Mouse (Mus musculus): ENCODE measurements around the gene Lgals7.
A peak's percentile ranks its signal among the peaks of the same experiment; 100 is the strongest.

Lgals7 gene

DNA sequence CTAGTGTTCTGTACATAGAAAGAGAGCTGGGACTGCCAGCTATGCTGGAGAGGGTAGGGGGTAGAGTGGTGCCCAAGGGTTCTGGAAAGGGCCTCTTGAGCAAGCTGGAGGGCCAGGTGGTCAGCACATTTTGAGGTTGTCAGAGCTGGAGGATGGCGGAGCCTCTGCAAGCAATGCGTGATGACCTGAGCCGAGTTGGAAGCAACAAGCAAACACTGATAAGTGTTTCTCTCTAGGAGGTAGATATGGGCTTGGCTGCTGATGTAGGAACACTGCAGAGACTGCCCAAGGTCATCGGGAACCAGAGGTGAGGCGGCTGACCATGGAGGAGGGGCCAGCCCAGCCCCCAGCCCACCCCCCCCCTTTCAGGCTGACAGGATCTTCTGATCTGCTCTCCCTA is 32.7 kb upstream of the Lgals7 start:
- DNase-seq (ENCODE audit: inconsistent ontology term): no peak

DNA sequence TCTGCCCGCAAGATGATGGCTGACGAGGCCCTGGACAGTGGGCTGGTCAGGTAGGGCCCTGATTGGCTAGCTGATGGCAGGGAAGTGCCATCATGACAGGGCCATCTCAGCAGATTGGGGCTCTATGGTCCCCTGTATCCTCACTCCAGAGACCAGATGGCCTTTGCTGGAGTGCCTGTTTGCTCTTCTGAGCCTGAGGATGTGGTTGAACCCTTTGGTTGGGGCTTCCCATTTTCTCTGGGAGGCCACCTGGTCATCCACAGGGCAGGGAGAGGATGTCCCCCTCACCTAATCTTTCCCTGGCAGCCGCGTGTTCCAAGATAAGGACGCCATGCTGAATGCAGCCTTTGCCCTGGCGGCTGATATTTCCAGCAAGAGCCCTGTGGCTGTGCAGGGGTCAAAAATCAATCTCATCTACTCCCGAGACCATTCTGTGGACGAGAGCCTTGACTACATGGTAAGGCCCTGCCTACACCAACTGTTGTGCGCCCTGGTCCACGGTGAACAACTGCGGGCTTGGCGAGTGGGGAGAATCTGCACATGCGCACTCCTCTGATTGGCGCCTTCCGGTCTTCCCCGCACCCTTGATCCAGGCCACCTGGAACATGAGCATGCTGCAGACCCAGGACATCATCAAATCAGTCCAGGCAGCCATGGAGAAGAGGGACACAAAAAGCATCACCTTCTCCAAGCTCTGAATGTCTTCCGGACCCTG is 32.1 kb upstream of the Lgals7 start:
- no peak for DNase-seq (ENCODE audit: inconsistent ontology term)

DNA sequence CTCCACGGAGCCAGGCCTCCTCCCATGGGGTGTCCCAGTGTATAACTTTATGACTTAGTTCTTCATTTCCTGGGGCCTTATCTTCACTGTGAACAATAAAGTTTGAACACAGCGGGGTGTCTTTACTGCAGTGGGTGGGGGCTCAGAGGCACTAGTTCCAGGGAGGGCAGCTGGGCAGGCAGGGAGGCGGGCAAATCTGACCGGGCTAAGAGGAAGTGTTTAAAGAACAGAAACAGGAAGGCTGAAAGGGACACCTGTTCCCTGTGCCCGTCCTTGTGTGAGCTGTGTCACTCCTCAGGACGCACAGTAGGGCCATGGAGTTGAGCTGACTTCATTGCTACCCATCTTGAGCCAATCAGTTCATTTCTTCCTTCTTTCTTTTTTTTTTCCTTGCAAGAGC is 31.5 kb upstream of the Lgals7 start:
- DNase-seq (ENCODE audit: inconsistent ontology term): no peak

DNA sequence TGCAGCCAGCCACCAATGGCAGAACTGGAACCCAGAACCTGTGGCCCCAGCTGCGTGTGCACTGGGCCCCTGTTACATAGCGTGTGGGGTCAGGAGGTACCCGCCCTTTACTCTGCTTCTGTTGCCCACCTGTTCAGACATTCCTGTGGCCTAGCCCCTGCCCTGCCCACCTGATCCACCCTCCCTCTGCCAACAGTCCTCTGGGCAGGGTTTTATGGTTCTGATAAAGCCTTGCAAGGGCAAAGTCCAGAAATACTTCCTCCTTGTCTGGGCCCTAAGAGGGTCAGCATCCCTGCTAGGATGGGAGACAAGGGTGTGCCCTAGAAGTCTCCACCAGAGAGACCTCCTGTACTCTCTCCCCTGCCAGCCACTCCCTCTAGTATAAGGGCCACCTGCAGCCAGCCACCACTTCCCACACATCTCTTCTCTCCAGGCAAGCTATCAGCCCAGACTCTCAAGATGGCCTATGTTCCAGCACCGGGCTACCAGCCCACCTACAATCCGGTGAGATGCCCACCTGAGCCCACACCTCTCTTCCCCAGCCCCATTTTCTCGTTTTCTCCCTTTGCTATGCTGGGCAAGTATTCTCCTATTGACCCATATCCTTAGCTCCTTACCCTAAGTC is 29.8 kb upstream of the Lgals7 start, which contains the start of gene Lgals4:
TSS of gene Lgals4 (plus strand) at position 132 of the 625 bp plus-strand sequence.
- DNase-seq (ENCODE audit: inconsistent ontology term): no peak

DNA sequence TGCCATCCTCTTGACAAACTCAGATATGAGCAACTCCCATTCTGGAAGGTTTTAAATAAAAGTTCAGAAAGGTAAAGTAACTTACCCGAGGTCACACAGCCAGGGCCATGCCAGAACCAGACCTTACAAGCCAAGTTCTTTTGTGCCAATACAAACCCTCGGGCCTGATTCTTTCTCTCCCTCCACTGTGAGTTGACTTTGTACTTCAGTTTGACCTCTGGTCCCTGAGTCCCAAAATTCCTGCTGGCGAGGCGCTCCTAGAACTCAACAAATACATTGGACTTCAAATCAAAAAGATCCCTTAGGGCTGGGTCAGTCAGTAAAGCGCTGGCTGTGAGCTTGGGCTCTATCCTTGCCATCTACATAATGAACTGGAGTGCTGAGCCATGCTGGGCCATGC is 26.7 kb upstream of the Lgals7 start:
- DNase-seq (ENCODE audit: inconsistent ontology term): no peak

DNA sequence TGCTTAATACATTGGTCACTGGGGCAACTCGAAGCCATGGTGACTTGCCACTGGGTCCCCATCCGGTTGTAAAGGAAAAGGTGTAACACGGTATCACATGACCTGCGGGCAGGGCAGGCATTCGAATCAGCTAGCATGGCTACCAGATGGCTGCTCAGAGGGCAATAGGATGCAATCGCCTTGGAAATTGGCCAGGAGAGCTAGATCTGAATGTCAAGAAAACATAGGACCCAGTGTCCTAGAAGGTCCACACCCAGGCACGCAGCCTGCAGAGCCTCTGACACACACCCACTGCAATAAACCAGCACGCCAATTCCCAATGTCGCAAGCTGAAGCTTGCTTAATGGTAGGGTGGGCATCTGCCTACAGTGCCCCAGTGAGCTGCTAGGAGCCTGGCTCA is 25.3 kb upstream of the Lgals7 start:
- DNase-seq (ENCODE audit: inconsistent ontology term): no peak

DNA sequence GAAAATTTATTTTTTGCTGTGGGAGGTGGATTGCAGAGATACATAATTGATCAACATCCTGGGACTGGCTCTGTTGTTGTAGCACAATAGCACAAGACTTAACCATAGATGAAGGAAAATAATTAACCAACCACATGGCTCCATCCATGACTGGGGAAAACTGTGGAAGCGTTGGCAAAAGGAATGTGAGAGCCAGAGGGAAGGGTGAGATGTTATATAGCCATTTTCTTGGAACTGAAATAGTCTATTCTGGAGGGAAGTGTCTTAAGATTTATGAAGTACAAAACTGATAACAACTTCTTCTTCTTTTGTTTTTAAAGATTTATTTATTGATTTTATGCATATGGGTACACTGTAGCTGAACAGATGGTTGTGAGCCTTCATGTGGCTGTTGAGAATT is 16.4 kb upstream of the Lgals7 start:
- DNase-seq (ENCODE audit: inconsistent ontology term): no peak

DNA sequence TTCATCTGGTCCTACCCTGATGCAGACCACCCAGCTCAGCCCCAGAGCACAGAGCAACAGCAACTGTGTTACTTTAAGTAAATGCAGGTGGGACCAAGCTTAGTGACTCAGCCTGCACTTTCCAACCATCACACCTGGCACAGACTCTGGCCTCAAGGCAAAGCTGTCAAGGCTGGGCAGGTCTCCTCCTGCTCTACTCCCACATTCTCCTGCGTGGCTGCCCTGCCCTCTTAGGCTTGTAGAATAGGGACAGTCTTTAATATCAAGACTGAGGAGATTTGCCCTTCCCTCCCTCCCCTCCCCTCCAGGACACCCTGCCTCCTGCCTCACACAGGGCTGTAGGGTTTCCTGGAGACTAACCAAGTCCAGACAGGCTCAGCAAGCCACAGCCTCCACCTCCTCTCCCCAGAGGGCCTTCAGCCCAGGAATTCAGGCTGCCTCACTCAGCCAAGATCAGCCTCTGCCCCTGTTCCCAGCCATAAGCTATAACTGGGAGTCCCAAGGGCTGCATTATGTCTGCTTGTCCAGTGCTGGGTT is 13.9 kb upstream of the Lgals7 start:
- DNase-seq (ENCODE audit: inconsistent ontology term): peak; percentile 54

DNA sequence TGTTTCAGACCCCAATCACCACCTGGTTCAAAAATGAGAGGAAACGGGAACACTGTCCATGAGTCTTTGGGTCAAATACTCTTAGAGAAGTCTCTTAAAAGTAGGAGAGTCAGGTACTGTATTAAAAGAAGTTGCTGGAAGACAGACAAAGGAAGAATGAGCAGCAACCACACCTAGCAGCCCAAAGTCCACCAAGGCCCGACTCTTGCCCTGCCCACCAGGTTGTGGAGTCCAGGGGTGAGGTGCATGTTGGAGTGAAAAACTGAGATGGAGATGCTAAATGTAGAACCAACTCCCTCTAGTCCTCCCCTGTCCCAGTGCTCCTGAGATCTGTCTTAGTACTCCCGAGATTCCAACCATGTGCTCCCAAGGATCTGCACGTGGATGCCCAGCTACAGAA is 13.0 kb upstream of the Lgals7 start:
- no peak for DNase-seq (ENCODE audit: inconsistent ontology term)

DNA sequence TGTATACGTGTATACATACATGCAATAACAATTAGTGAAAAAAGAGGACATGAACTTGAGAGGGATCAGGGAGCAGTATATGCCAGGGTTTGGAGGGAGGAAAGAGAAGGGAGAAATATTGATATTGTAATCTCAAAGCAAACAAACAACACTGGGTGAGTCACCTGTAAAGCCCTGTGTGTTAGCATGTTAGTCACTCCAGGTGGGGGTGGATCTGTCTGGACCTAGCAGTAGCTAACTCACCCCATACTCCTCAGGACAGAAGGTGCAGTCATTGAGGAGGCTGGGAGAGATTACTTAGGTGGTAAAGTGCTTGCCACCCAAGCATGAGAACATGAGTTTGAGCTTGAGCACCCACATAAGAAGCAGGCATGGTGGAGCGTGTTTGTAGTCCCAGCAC is 3.7 kb upstream of the Lgals7 start:
- no peak for DNase-seq (ENCODE audit: inconsistent ontology term)

DNA sequence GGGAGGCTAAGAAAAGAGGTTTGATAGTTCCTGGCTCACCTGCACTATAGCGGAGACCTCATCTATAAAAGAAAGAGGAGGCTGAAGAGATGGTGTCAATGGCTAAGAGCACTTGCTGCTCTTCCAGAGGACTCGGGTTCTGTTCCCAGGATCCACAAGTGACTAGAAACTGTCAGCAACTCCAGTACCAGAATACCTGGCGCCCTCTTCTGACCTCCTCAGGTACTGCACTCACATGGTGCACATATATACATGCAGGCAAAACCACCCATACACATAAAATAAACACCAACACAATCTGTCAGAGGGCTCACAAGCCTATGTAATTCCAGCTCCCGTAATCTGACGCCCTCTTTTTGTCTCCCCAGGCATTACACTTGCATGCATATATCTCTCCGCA is 2.8 kb upstream of the Lgals7 start:
- no peak for DNase-seq (ENCODE audit: inconsistent ontology term)

DNA sequence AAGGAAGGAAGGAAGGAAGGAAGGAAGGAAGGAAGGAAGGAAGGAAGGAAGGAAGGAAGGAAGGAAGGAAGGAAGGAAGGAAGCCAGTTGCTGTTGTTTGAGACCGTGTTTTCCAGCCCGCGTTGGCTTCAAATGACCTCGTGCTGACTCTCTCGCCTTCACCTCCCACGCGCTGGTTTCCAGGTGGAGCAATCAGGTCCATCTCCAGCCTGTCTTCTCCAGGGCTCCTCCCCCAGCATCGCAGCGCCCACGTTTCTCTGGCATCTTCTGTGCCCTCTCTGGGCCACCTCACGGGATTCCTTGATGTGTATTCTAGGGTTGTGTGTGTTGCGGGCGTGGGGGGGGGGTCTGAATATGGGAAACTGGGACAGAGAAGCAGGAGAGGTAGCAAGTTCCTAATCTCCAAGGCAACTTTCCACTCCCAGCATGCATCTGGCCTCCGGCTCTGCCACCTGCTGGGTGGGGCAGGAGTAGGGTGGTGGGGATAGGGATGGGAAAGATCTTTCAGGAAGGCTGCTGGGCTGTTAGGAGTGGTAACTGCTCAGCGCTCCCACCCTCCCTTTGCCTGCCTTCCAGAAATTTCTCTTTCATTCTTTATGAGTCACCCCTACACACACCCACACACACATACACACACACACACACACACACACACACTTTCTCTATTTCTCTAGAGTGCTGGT is 695 bp upstream of the Lgals7 start:
- DNase-seq (ENCODE audit: inconsistent ontology term): peak; percentile 68

DNA sequence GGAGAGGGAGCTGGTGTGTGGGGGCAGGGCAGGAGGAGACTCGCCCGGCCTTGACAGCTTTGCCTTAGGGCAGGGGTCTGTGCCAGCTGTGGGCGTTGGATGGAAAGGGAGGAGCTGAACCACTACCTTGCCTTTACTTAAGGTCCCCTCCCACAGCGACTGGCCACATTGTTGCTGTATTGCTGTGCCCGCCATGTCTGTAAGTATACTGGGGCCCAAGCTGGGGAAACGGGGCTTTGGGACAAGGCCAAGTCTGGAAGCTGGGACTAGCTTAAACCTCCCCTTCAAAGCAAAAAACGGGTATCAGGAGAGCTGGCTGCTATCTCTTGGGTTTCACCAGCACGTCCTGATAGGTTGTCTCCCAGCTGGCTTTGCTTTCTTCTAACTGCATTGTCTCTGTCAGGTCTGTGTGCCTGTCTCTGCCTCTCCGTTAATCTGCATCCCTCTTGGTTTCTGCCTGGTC is 666 bp downstream of the Lgals7 start:
- DNase-seq (ENCODE audit: inconsistent ontology term): no peak

DNA sequence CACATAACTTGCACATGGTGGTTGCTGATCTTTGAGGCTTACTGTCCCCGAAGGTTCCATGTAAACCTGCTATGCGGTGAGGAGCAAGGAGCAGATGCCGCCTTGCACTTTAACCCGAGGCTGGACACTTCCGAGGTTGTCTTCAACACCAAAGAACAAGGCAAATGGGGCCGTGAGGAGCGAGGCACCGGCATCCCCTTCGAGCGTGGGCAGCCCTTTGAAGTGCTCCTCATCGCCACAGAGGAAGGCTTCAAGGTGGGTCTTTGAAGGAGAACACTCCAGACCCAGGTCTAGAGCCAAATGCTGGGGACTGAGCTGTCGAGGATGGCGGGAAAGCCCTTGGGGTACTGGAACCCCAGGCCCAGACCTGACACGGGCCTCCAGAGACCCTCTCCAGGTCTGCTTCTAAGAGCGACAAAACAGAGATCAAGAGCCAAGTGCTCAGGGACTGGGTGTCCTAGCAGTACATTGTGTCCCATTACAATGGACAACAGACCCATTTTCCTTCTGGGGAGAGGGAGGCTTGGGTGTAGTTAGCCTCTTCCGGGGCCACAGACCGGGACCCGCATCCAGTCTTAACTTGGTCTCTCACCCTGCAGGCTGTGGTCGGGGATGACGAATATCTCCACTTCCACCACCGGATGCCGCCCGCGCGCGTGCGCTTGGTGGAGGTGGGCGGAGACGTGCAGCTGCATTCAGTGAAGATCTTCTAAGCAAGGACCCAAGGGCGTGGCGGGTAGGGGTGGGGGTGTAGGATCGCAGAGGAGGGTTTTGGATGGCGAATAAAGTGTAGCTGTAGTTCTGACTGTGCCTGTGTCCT is 2.0 kb downstream of the Lgals7 start:
- DNase-seq (ENCODE audit: inconsistent ontology term): peak; percentile 77

DNA sequence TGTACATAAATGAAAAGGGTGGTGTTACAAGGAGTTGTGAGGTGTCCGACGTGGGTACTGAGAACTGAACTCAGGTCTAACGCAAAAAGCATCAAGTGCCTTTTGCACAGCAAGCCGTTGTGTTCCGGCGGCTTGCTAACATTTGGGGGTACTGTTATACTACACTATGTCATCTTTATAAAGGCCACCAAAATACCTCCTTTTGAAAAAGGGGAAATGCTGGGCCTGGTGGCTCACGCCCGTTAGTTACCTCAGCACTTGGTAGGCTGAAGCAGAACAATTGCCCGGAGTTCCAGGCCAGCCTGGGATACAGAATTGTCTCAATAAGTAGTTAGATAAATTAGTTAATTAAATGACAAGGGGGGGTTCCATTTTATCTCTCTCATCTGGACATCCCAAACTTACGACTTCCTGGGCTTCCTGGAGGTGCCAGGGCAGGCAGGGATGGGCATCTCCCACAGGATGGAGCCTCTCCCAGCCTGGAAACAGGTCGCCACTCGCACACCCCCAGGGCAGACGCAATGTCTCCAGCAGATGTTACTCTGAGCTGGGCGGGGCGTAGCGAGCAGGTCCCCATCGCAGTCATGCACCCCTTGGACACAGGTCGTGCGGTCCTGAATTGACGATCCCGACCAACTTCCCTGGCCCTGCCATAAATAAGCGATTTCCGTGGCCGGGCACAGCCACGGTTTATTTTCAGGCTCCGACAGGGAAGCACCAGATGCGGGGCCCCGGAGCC is 3.3 kb downstream of the Lgals7 start:
- DNase-seq (ENCODE audit: inconsistent ontology term): no peak

DNA sequence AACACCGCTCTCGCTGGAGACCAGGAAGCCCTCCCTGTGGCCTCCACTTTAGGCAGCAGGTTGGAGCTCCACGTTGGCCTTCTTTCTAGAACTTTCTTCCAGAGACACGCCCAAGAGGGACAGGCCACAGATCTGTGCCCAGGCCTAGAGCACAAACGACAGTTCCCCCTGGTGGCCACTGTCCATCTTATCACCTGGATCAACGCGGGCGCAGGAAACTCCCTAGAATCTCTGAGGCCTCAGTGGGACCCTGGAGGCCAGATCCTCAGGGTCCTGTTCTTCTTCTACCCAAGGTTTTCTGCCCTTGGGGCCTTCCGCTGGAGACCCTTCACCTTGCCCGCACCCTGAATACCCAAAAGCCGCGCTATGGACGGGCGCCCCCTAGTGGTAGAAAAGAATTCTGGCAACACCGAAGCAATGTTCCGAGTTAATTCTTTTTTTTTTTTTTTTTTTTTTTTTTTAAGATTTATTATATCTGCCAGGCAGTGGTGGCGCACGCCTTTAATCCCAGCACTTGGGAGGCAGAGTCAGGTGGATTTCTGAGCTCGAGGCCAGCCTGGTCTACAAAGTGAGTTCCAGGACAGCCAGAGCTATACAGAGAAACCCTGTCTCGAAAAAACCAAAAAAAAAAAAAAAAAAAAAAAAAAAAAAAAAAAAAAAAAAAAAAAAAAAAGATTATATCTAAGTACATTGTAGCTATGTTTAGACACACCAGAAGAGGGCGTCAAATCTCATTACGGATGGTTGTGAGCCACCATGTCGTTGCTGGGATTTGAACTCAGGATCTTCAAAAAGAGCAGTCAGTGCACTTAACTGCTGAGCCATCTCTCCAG is 4.1 kb downstream of the Lgals7 start:
- DNase-seq (ENCODE audit: inconsistent ontology term): peak; percentile 77

DNA sequence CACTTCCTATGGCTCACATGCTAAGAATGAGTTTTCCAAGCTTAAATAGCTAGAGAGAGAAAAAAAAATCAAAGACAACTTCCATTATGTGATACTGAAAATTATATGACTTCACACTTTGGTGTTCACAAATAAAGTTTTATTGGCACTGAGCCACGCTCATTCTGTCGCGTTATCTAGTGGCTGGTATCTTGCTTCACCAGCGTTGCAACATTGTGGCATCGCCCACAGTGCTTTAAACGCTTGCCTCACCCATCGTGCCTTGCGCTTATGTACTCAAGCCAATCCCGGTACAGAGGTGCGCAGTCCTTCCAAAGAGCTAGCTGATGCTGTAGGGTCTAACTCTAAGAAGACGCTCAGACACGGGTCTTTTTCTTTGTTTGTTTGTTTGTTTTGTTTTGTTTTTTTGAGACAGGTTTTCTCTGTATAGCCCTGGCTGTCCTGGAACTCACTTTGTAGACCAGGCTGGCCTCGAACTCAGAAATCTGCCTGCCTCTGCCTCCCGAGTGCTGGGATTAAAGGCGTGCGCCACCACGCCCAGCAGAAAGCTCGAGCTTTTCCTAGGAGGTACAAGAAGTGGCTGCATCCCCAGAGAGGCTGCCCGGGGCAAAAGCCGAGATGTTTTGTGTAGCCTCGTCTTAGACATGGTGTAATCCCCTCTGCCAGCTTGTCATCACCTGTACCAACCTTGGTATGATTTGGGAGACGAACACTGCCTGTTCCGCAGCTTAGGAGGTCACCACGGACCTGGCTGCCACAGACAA is 7.4 kb downstream of the Lgals7 start:
- DNase-seq (ENCODE audit: inconsistent ontology term): no peak

DNA sequence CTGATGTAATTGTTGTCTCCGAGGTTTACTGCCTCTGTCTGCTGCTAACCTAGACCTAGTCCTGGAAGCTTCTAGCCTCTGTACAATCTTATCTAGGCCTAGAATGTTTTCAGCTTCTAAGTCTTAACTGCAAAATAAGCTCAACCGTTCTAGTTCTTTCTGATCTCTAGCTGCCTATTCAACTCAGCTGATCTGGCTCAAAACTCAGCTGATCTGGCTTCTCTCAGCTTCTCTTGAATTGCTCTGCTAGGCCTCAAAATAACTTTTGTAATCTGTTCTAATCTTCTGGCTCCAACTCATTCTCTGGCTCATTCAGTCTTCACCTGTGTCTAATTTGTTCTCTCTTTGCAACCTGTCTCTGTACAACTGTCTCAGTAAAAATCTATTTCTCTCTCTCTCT is 10.9 kb downstream of the Lgals7 start:
- DNase-seq (ENCODE audit: inconsistent ontology term): no peak

DNA sequence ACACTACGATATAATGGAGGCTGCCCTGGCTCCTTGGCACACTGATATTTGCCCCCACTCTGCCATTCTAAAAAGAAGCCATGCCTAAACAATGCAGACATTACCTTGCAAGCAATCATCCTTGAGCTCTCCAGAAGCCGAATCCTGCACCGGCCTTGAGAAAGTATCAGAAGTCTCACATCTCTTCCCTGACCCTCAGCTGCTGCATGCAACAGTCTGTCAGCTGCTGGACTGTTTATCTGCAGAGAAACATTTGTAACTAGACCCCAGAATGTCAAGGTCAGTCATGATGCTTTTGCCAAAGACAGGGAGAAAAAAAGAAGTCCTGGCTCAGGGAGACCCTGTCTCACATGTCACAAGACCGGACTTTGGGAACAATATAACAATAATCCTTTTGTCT is 12.4 kb downstream of the Lgals7 start:
- no peak for DNase-seq (ENCODE audit: inconsistent ontology term)

All from Muller cell, postnatal 12 days (primary cell).